Mouse (Mus musculus) lung, embryonic 15.5 days (tissue): ENCODE data around the gene Alox5. TPM values are rescaled to one million over a fixed set of nuclear protein-coding genes. Genes with fewer than 3 reads are reported as not detected.

Source experiments
- ATAC-seq: fragments of 200-750 bp; cut with Nextera tagmentation; 2 replicates; pipeline ENCODE4 v1.8.0; 2017; ENCODE audit warnings: moderate number of reproducible peaks, borderline replicate concordance; ENCODE audit not compliant: low FRiP score, low TSS enrichment; ENCODE audit errors: extremely low read depth
- H3K27ac ChIP-seq: fragments of 300-500 bp; sonication (generic); 2 replicates; pipeline ENCODE4 v1.5.1; 2015; ENCODE audit warnings: moderate library complexity, mild to moderate bottlenecking, inconsistent platforms
- H3K27me3 ChIP-seq: fragments of 300-500 bp; sonication (generic); 2 replicates; pipeline ENCODE4 v1.6.1; 2015; ENCODE audit warnings: inconsistent platforms
- H3K36me3 ChIP-seq: fragments of 300-500 bp; sonication (generic); 2 replicates; pipeline ENCODE4 v1.6.1; 2015; ENCODE audit warnings: inconsistent platforms
- H3K4me1 ChIP-seq: fragments of 300-500 bp; sonication (generic); 2 replicates; pipeline ENCODE4 v1.6.1; 2015; ENCODE audit warnings: inconsistent platforms
- H3K4me2 ChIP-seq: fragments of 300-500 bp; sonication (generic); 2 replicates; pipeline ENCODE4 v1.6.1; 2015; ENCODE audit warnings: inconsistent platforms, mild to moderate bottlenecking, moderate library complexity
- H3K4me3 ChIP-seq: fragments of 300-500 bp; sonication (generic); 2 replicates; pipeline ENCODE4 v1.5.1; 2015; ENCODE audit warnings: mild to moderate bottlenecking, inconsistent platforms
- H3K9ac ChIP-seq: fragments of 300-500 bp; sonication (generic); 2 replicates; pipeline ENCODE4 v1.6.1; 2015; ENCODE audit warnings: inconsistent platforms
- H3K9me3 ChIP-seq: fragments of 300-500 bp; sonication (generic); 2 replicates; pipeline ENCODE4 v1.6.1; 2016; ENCODE audit warnings: inconsistent platforms
- WGBS: fragments of 180-500 bp; shearing (Covaris S2); methylation state at CpG from one replicate; pipeline ENCODE4 v1.1.7; 2015; 5-methylcytosine and 5-hydroxymethylcytosine counted together
- polyA plus RNA-seq: library from polyadenylated mRNA; unstranded; fragments of >200 nt; fragmentation: Nextera tagmentation; extraction: Ambion mirVana; gene quantifications from 2 replicates; pipeline ENCODE4 v1.2.1, GENCODE M21; 2015

The Alox5 gene
- polyA plus RNA-seq, 1 experiment from 2014 or later: 0.84 TPM

DNA sequence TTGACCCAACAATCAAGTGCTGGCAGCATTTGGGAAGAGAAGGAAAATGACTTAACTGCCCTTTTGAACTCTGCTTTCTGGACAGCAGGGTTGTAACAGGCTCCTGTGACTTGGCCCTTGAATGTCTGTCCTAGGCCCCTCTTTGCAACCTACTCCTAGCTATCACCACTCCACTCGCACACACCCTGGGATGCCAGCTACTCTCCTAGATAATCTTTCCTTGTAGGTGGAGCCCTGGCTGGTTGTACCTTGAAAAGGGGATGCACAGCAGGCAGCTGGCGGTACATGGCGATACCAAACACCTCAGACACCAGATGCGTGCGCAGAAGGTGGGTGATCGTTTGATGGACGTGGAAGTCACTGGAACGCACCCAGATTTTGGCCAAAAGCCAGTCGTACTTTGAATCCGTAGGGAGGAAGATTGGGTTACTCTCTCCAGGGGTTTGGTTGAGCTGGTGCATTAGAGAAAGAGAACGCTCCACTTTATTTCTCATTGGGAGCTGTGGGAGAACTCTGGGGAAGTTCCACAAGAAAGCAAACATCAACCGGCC is 45.8 kb downstream of the Alox5 start:
- Histone ChIP-seq H3K4me3 (no peak overlapping the region), H3K27me3 (no peaks in the 10 kb centered on the region), H3K9ac (no peak overlapping the region), H3K4me2 (no peak overlapping the region), H3K27ac (no peak overlapping the region), H3K4me1 (no peaks in the 10 kb centered on the region), H3K36me3 (no peaks in the 10 kb centered on the region), H3K9me3 (no peaks in the 10 kb centered on the region)
- WGBS: 84% methylated on average over 12 of the region's 12 CpGs
- ATAC-seq: no peak

DNA sequence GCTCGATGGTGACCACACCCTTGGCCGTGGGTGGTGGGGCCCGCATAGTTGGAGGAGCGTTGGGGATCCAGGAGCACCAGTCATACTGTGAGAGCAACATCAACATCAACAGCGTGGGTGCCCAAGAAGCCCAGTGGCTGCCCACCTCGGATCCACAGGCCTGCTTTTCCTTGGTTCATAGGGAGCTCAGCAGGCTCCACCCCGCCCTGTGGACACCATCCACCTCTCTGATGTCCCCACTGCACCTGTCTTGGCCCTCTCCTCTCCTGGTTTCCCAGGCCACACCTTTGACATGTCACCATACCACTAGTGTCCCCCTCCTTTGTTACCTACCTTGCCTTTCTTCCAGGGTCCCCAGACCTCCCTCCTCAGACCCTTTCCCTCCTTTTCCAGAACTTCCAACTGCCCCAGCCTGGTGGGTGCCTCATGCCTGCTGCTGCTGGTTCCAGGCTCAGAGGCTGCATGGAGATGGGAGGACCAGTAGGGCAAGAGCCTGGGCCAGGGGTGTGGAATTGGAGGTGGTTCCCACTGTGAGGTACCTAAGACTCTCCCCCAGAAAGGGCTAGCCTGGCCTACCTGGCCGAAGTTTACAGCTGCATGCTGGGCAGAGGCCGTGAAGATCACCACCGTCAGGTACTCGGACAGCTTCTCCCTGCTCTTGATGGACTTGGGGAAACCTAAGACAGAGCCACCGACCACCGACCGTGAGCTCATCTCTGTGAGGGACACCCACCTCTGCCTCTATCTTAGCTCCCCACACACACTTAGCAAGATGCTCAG is 48.2 kb downstream of the Alox5 start:
- Histone ChIP-seq H3K9me3 (no peaks in the 10 kb centered on the region), H3K4me1 (no peaks in the 10 kb centered on the region), H3K27ac (no peak overlapping the region), H3K27me3 (no peaks in the 10 kb centered on the region), H3K4me3 (no peak overlapping the region), H3K36me3 (no peaks in the 10 kb centered on the region), H3K9ac (no peak overlapping the region), H3K4me2 (no peak overlapping the region)
- 92% methylated on average over 14 of the region's 14 CpGs for WGBS
- ATAC-seq: no peak

DNA sequence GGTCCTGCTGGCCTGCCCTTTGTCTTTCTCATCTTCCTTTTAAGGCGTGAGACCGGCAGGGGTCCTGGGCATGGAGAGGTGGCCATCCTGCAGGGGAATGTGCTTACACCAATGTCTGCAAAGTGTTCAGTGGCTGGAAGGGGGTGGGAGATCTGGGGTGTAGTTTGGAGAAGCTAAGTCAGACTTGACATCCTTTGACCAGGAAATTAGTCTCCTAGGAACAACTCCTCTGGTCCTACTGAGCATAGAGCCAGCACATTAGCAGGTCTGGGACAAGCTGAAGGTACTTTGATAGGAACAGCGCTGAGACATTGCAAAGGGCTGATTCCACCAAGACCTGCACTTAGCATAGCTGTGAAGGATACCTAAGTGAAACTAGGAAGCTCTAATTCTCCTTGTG is 49.3 kb downstream of the Alox5 start:
- Histone ChIP-seq H3K4me3 (no peak overlapping the region), H3K36me3 (no peaks in the 10 kb centered on the region), H3K27ac (no peak overlapping the region), H3K27me3 (no peaks in the 10 kb centered on the region), H3K4me2 (no peak overlapping the region), H3K9ac (no peak overlapping the region), H3K4me1 (no peaks in the 10 kb centered on the region), H3K9me3 (no peaks in the 10 kb centered on the region)
- WGBS: 79% methylated on average over 3 of the region's 3 CpGs
- ATAC-seq: no peak

GRCm38 (mm10) chr6:116410436-116410835 is 50.5 kb downstream of the Alox5 start:
- no peak for ATAC-seq
- 95% methylated on average over 10 of the region's 10 CpGs for WGBS
- no peak overlapping the region for H3K9ac ChIP-seq

DNA sequence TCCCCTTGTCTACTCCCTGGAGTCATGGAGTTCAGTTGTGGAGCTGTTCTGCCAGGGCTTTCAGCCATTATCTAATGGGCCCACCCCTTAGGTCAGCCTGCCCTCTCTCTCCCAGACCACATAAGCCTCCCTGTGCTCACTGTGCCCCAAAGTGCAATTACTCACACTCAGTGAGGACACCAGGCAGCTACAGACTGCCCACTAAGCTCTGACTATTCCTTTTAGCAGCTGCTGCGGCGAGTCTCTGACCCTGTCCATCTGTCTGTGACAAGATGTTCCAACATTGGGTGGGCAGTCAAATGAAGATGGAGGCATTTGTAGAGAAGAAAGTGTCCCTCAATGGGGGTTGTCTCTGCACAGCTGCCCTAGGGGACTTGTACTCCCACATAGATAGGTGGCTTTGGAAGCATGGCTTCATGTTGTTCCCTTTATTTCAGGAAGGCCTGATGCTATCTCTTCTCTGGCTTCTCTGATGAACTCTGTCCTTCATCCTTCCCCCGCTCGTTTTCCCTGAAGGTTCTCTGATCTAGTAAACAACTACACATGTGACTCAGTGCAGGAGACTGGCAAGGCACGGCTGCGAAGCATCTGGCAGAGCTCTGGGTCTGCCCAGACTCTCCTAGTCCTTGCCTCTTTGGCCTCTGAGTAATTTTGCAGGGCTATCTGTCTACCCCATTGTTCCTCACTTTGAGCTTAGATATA is 52.9 kb downstream of the Alox5 start:
- no peak overlapping the region for H3K27ac ChIP-seq
- H3K9ac ChIP-seq: no peak overlapping the region
- H3K9me3 ChIP-seq: no peaks in the 10 kb centered on the region
- H3K4me2 ChIP-seq: no peak overlapping the region
- H3K4me1 ChIP-seq: no peaks in the 10 kb centered on the region
- H3K27me3 ChIP-seq: no peaks in the 10 kb centered on the region
- H3K4me3 ChIP-seq: no peak overlapping the region
- 71% methylated on average over 6 of the region's 6 CpGs for WGBS
- no peak for ATAC-seq
- H3K36me3 ChIP-seq: 0 out of 2 replicates have a peak, but pooled peaks cover 4% of the 10 kb centered on the region

More at GRCm38 (mm10) chr6:116410436-116410835, 50.5 kb downstream of the Alox5 start:
- Histone ChIP-seq H3K27me3 (no peaks in the 10 kb centered on the region), H3K4me3 (no peak overlapping the region), H3K4me2 (no peak overlapping the region), H3K9me3 (no peaks in the 10 kb centered on the region), H3K36me3 (0 out of 2 replicates have a peak, but pooled peaks cover 4% of the 10 kb centered on the region), H3K4me1 (no peaks in the 10 kb centered on the region), H3K27ac (no peak overlapping the region)

- ATAC-seq: no peak
- H3K4me2 ChIP-seq: no peak overlapping the region
- H3K36me3 ChIP-seq: 0 out of 2 replicates have a peak, but pooled peaks cover 4% of the 10 kb centered on the region
- H3K9ac ChIP-seq: no peak overlapping the region
- 93% methylated on average over 4 of the region's 4 CpGs for WGBS
- no peaks in the 10 kb centered on the region for H3K27me3 ChIP-seq
- no peaks in the 10 kb centered on the region for H3K4me1 ChIP-seq
- H3K27ac ChIP-seq: no peak overlapping the region
- H3K9me3 ChIP-seq: no peaks in the 10 kb centered on the region
- H3K4me3 ChIP-seq: no peak overlapping the region
These were observed 53.8 kb downstream of the Alox5 start for GRCm38 (mm10) chr6:116407216-116407615.

DNA sequence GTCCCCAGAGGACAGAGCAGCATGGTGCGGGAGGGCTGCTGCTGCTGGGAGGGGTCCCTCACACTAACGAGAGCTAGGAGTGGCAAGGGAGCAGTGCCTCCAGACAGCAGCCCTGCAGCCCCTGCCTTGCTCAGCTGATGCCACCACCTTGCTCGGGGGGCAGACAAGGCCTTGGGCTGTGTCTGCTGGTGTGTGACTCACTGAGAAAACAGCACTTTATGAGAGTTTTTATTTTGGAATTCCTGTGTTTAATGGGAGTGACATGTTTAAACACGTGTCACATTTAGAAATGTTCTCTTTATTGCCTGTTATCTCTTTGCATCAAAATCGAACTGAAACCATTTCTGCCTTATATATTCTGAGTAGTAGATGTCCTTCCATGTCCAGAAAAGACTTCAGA is 54.3 kb downstream of the Alox5 start:
- no peak for ATAC-seq
- H3K27ac ChIP-seq: no peak overlapping the region

DNA sequence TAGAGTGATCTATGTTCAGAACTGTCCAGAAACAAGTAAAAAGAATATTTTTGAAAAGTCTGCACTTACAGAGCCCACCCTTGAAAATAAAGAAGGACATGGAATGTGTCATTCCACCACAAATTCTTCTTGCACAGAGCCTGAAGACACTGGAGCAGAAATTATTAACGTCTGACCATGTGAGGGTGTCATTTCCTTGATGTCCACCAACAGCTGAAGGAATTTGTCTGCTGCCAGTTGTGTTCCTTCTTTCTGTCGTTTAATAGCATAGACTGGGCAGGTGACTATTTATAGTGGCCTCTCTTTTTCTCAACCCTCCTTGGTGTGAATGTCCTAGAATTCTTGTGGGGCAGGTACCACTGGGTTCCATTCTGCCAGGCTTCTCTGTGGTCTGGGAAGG is 54.8 kb downstream of the Alox5 start:
- Histone ChIP-seq H3K27ac (no peak overlapping the region), H3K4me2 (no peak overlapping the region), H3K9ac (no peak overlapping the region), H3K9me3 (no peaks in the 10 kb centered on the region), H3K36me3 (0 out of 2 replicates have a peak, but pooled peaks cover 4% of the 10 kb centered on the region), H3K27me3 (no peaks in the 10 kb centered on the region), H3K4me1 (no peaks in the 10 kb centered on the region), H3K4me3 (no peak overlapping the region)
- 54% methylated on average over 2 of the region's 2 CpGs for WGBS
- no peak for ATAC-seq

More for the DNA sequence above, 54.3 kb downstream of the Alox5 start:
- H3K4me1 ChIP-seq: no peaks in the 10 kb centered on the region
- H3K9ac ChIP-seq: no peak overlapping the region
- H3K27me3 ChIP-seq: no peaks in the 10 kb centered on the region
- no peak overlapping the region for H3K4me3 ChIP-seq
- no peaks in the 10 kb centered on the region for H3K9me3 ChIP-seq
- no peak overlapping the region for H3K4me2 ChIP-seq
- H3K36me3 ChIP-seq: 0 out of 2 replicates have a peak, but pooled peaks cover 4% of the 10 kb centered on the region
- WGBS: 67% methylated on average over 5 of the region's 5 CpGs

DNA sequence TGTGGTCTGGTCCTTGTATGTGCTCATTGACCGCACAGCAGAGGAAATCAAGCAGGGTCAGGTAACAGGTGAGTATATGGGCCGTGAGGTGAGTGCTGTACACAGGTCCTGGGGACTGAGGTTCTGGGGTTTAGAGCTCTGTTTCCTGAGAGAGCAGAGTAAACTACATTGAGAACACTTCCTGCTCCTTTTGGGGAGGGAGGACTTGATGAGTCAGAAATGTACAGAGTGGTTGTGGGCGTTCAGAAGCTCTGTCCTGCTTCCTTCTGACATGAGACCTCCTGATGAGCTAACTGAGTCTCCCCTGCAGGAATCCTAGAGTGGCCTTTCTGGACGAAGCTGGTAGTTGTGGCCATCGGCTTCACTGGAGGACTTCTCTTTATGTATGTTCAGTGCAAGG is 55.3 kb downstream of the Alox5 start:
- ATAC-seq: no peak
- Histone ChIP-seq H3K9ac (no peak overlapping the region), H3K4me3 (no peak overlapping the region), H3K27me3 (no peaks in the 10 kb centered on the region), H3K9me3 (no peaks in the 10 kb centered on the region), H3K4me2 (no peak overlapping the region), H3K36me3 (0 out of 2 replicates have a peak, but pooled peaks cover 4% of the 10 kb centered on the region), H3K27ac (no peak overlapping the region), H3K4me1 (no peaks in the 10 kb centered on the region)
- 83% methylated on average over 5 of the region's 5 CpGs for WGBS

DNA sequence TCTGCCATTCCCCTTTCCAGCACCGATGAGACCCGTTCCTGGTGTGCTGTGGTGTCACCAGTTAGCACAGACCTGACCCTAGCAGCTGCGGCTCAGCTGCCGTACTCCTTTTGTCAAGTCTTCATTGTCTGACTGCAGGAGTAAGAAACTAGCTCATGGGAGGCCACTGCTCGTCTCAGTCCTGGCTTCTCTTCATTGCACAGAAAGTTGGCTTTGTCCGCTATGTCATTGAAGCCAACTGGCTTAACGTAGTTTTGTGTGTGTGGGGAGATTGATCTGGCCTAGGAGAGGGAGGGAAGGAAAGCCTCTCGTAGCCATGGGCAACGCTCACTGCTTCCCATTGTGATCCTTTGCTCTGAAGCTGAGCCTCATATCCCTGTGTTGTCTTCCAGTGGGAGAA is 55.7 kb downstream of the Alox5 start:
- no peaks in the 10 kb centered on the region for H3K27me3 ChIP-seq
- no peak overlapping the region for H3K4me3 ChIP-seq
- H3K4me2 ChIP-seq: no peak overlapping the region
- H3K4me1 ChIP-seq: no peaks in the 10 kb centered on the region
- H3K27ac ChIP-seq: no peak overlapping the region
- no peaks in the 10 kb centered on the region for H3K9me3 ChIP-seq
- ATAC-seq: no peak
- 0 out of 2 replicates have a peak, but pooled peaks cover 4% of the 10 kb centered on the region for H3K36me3 ChIP-seq
- no peak overlapping the region for H3K9ac ChIP-seq
- WGBS: 91% methylated on average over 9 of the region's 9 CpGs

DNA sequence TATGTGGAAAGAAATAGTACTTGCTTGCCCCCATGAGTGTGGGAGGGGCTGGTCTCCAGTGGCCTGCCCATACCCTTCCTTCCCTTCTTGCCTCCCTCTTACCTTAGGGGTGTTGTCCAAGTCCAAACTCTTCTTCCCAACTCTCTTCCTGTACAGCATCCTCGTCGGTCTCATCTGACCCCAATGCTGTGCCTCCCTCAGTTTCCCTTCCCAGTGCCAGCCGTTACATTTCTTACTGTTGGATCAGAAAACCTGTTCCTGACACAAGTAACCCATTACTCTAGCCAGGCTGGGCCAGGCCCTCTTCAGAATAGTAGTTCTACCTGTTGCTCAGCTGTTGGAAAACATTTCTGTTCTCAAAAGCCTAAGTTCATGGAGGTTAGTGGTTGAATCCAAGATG is 58.6 kb downstream of the Alox5 start:
- Histone ChIP-seq H3K27me3 (no peaks in the 10 kb centered on the region), H3K36me3 (0 out of 2 replicates have a peak, but pooled peaks cover 4% of the 10 kb centered on the region), H3K27ac (no peak overlapping the region), H3K4me3 (no peak overlapping the region), H3K4me1 (no peaks in the 10 kb centered on the region), H3K9ac (no peak overlapping the region), H3K9me3 (no peaks in the 10 kb centered on the region), H3K4me2 (no peak overlapping the region)
- WGBS: 89% methylated on average over 3 of the region's 3 CpGs
- no peak for ATAC-seq
